Mouse (Mus musculus) retina, postnatal 1 day (tissue): ENCODE measurements around the gene Hdgfl2.
"Not testable (repeated sequence)": the region's sequence is repeated elsewhere in the genome, so short reads cannot be mapped to it uniquely, and the experiment has no call there.

Experiments used
- DNase-seq: peaks from one replicate; pipeline ENCODE4 v3.0.0-alpha.2; 2012

The Hdgfl2 gene

GRCm38 (mm10) chr17:56065715-56066114, 13.7 kb upstream of the Hdgfl2 start:
- DNase-seq, result not testable (repeated sequence)

- no peak for DNase-seq
Measured at GRCm38 (mm10) chr17:56066451-56066850, 13.0 kb upstream of the Hdgfl2 start.

GRCm38 (mm10) chr17:56069066-56069465, 10.4 kb upstream of the Hdgfl2 start:
- no peak for DNase-seq

- no peak for DNase-seq
Measured at GRCm38 (mm10) chr17:56071126-56071525, 8.3 kb upstream of the Hdgfl2 start.

- DNase-seq, result no peak
Measured at GRCm38 (mm10) chr17:56072243-56072642, 7.2 kb upstream of the Hdgfl2 start.

- DNase-seq, result peak; percentile 89
Measured at GRCm38 (mm10) chr17:56074097-56074826, 5.2 kb upstream of the Hdgfl2 start.

GRCm38 (mm10) chr17:56074827-56075208, 4.6 kb upstream of the Hdgfl2 start, which contains the start of gene Ubxn6:
TSS of gene Ubxn6 (minus strand) at chr17:56075028.
- peak; percentile 98 for DNase-seq

- no peak for DNase-seq
Measured at GRCm38 (mm10) chr17:56077523-56077922, 1.9 kb upstream of the Hdgfl2 start.

GRCm38 (mm10) chr17:56078361-56078760, 1.1 kb upstream of the Hdgfl2 start:
- peak; percentile 10 for DNase-seq

GRCm38 (mm10) chr17:56079921-56080320, 487 bp downstream of the Hdgfl2 start:
- DNase-seq, result no peak

GRCm38 (mm10) chr17:56080781-56081585, 1.5 kb downstream of the Hdgfl2 start:
- DNase-seq, result peak; percentile 92

GRCm38 (mm10) chr17:56092312-56092711, 12.9 kb downstream of the Hdgfl2 start:
- no peak for DNase-seq

GRCm38 (mm10) chr17:56092794-56093193, 13.4 kb downstream of the Hdgfl2 start:
- DNase-seq, result no peak

- no peak for DNase-seq
Measured at GRCm38 (mm10) chr17:56096883-56097282, 17.4 kb downstream of the Hdgfl2 start.

GRCm38 (mm10) chr17:56098180-56098579, 18.7 kb downstream of the Hdgfl2 start:
- no peak for DNase-seq

GRCm38 (mm10) chr17:56098711-56099572, 19.5 kb downstream of the Hdgfl2 start:
- DNase-seq, result no peak

GRCm38 (mm10) chr17:56100811-56101210, 21.4 kb downstream of the Hdgfl2 start:
- DNase-seq, result no peak

- no peak for DNase-seq
Measured at GRCm38 (mm10) chr17:56102158-56102557, 22.7 kb downstream of the Hdgfl2 start.

- DNase-seq, result no peak
Measured at GRCm38 (mm10) chr17:56102927-56103326, 23.5 kb downstream of the Hdgfl2 start.

- DNase-seq, result no peak
Measured at GRCm38 (mm10) chr17:56103465-56104285, 24.2 kb downstream of the Hdgfl2 start.

- DNase-seq, result not testable (repeated sequence)
Measured at GRCm38 (mm10) chr17:56104821-56105220, 25.4 kb downstream of the Hdgfl2 start.

- DNase-seq, result not testable (repeated sequence)
Measured at GRCm38 (mm10) chr17:56106436-56106835, 27.0 kb downstream of the Hdgfl2 start.
